Mouse (Mus musculus) liver, postnatal 0 days (tissue): Measurements from ENCODE around the gene Myo1g.

Source experiments
- CTCF ChIP-seq: sonication (generic); IDR thresholded peaks from 2 replicates; pipeline ENCODE4 v1.5.1; 2016; ENCODE audit warnings: antibody characterized with exemption, low read depth
- EP300 ChIP-seq: IDR thresholded peaks from 2 replicates; pipeline ENCODE4 v1.6.1; 2016; ENCODE audit warnings: antibody characterized with exemption, low read depth, mild to moderate bottlenecking

- TF ChIP-seq CTCF (no peak), EP300 (no peak)
Measured at GRCm38 (mm10) chr11:6530746-6531145, 10.0 kb upstream of the Myo1g start.
